Mouse (Mus musculus) kidney, embryonic 16.5 days (tissue): ENCODE results near the gene Gas7. TPM values are rescaled to one million over a fixed set of nuclear protein-coding genes. Genes with fewer than 3 reads are reported as not detected.

Experiments
- ATAC-seq: fragments of 200-750 bp; cut with Nextera tagmentation; 2 replicates; pipeline ENCODE4 v1.8.0; 2017; ENCODE audit warnings: moderate TSS enrichment; ENCODE audit not compliant: low FRiP score, low TSS enrichment
- H3K27ac ChIP-seq: fragments of 300-500 bp; sonication (generic); 2 replicates; pipeline ENCODE4 v1.5.1; 2014; ENCODE audit warnings: low read length
- H3K27me3 ChIP-seq: fragments of 300-500 bp; sonication (generic); 2 replicates; pipeline ENCODE4 v1.6.1; 2014; ENCODE audit warnings: low read length, control low read depth, mixed read lengths; ENCODE audit not compliant: insufficient read depth
- H3K36me3 ChIP-seq: fragments of 300-500 bp; sonication (generic); 2 replicates; pipeline ENCODE4 v1.6.1; 2014; ENCODE audit warnings: low read length, control low read depth, mixed read lengths; ENCODE audit not compliant: insufficient read depth
- H3K4me1 ChIP-seq: fragments of 300-500 bp; sonication (generic); 2 replicates; pipeline ENCODE4 v1.6.1; 2014; ENCODE audit warnings: low read length, control low read depth, mixed read lengths; ENCODE audit not compliant: insufficient read depth
- H3K4me2 ChIP-seq: fragments of 300-500 bp; sonication (generic); replicated peaks from 2 replicates; pipeline ENCODE4 v1.6.1; 2014; ENCODE audit warnings: low read depth, low read length
- H3K4me3 ChIP-seq: fragments of 300-500 bp; sonication (generic); 2 replicates; pipeline ENCODE4 v1.5.1; 2014; ENCODE audit warnings: mild to moderate bottlenecking, low read length
- H3K9ac ChIP-seq: fragments of 300-500 bp; sonication (generic); replicated peaks from 2 replicates; pipeline ENCODE4 v1.6.1; 2014; ENCODE audit warnings: low read length
- H3K9me3 ChIP-seq: fragments of 300-500 bp; sonication (generic); 2 replicates; pipeline ENCODE4 v1.6.1; 2016; ENCODE audit warnings: low read length, control low read depth
- WGBS: fragments of 180-500 bp; shearing (Covaris S2); extraction: QIAGEN DNeasy Blood & Tissue Kit; methylation state at CpG from one replicate; pipeline ENCODE4 v1.1.7; 2014; 5-methylcytosine and 5-hydroxymethylcytosine counted together
- polyA plus RNA-seq: library from polyadenylated mRNA; unstranded; fragments of >200 nt; fragmentation: Nextera tagmentation; extraction: Ambion mirVana; gene quantifications from 2 replicates; pipeline ENCODE4 v1.2.1, GENCODE M21; 2015

The Gas7 gene
- polyA plus RNA-seq, 1 experiment from 2014 or later = 12.3 TPM

DNA sequence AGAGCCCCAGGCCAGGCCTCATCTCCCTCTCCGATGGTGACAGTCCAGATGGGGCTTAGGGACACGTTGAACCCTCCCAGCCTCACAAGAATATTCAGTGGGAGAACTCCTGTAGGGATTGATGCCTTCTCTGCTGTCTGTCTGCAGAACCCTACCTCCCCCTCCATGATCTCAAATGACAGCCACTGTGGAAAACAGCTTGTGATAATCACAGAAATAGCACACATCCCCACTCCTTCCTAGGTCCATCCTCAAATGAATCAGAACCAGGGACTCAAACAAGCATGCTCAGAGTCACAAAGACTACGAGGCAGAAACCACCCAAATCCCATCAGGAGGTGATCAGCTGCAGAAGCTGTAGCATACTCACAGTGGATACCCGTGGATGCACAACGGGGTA is 210.9 kb downstream of the Gas7 start:
- no peak overlapping the region for H3K27ac ChIP-seq
- no peaks in the 10 kb centered on the region for H3K27me3 ChIP-seq
- no peak overlapping the region for H3K9ac ChIP-seq
- WGBS = 86% methylated on average over 5 of the region's 5 CpGs
- no peak for ATAC-seq
- no peaks in the 10 kb centered on the region for H3K36me3 ChIP-seq
- H3K4me2 ChIP-seq = no peak overlapping the region
- no peak overlapping the region for H3K4me3 ChIP-seq
- H3K4me1 ChIP-seq = no peaks in the 10 kb centered on the region
- no peaks in the 10 kb centered on the region for H3K9me3 ChIP-seq

DNA sequence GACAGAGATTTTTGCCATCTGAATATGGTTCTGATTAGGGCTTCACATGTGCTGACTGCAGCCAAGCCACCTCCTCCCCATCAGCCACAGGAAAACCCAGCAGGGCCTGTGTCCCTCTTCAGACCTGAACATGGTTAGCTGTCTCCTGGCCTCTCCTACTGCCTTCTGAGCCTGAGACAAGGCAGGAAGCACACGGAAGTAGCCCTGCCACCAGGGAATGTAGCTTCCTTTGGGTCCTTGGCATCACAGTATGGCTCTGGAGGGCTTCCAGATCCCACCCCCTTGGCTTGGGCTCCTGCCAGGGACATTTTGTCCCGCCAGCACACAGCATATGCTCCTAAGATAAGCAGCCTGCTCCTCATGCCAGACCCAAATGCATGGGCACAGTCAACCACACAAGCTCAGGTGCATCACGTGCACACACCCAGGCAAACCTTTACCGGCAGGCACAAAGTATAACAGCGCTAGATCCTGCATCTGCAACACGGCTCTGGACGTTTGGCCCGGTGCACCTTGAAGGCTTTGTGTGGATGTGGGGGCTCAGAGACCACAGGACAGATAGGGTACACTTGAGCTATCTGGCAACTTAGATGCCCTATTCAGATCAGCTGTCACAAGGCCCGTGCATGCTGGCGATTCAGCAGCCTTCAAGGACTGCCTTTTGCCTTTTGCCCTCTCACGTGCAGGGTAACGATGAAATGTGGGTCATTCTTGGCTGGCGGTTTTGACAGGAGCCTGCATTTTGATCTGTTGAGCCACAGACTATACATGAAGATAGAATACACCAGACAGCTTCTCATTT is 212.5 kb downstream of the Gas7 start:
- no peaks in the 10 kb centered on the region for H3K27me3 ChIP-seq
- H3K4me3 ChIP-seq = no peak overlapping the region
- H3K9me3 ChIP-seq = no peaks in the 10 kb centered on the region
- WGBS = 83% methylated on average over 13 of the region's 13 CpGs
- no peaks in the 10 kb centered on the region for H3K4me1 ChIP-seq
- H3K9ac ChIP-seq = no peak overlapping the region
- no peak overlapping the region for H3K27ac ChIP-seq
- ATAC-seq = no peak
- no peaks in the 10 kb centered on the region for H3K36me3 ChIP-seq
- H3K4me2 ChIP-seq = no peak overlapping the region

DNA sequence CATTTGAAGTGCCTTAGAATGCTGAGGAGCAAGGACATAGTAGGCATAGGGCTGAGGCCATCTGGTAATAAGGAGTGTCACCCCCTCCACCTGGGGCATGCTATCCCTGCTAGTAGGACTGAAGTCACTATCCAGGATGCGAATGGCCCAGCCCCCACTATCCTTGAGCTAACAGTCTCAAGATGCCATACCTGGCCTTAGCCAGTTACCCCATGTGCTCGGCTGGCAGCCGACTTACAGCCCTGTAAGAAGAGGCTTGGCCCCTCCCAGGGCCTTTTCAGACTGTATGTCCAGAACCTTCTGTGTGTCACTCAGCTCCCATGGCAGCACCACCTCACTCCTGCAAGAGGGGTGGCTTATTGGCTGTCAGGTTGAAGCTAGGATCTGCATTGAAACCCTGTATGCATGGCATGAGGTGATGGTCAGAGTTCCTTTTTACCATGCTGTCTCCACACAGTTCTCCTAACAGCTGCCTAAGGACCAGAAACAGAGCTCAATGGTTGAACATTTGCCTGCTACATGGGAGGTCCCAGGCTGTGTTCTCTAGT is 213.3 kb downstream of the Gas7 start:
- no peak for ATAC-seq
- no peak overlapping the region for H3K27ac ChIP-seq
- no peak overlapping the region for H3K4me3 ChIP-seq
- no peaks in the 10 kb centered on the region for H3K4me1 ChIP-seq
- H3K36me3 ChIP-seq = no peaks in the 10 kb centered on the region
- H3K9ac ChIP-seq = no peak overlapping the region
- H3K27me3 ChIP-seq = no peaks in the 10 kb centered on the region
- no peaks in the 10 kb centered on the region for H3K9me3 ChIP-seq
- WGBS = 75% methylated on average over 3 of the region's 3 CpGs
- no peak overlapping the region for H3K4me2 ChIP-seq

DNA sequence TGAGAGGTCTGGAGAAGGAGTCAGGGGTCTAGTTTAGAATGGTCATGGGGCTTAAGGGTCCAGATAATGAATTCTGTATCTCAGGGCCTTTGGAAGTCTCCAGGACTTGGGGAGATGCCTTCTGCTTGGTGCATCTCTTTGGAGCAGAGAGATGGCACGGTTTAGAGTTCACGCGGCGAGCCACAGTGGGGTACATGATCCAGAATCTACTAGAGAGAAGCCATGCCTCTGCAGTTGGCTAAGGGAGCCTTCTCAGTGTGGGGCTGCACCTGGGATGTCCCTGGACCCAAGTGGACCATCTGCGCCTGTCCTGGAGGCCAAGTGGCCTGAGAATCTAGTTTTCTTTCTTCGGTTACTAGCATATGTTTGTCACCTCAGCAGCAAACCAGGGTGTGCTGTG is 214.8 kb downstream of the Gas7 start:
- no peaks in the 10 kb centered on the region for H3K27me3 ChIP-seq
- H3K9ac ChIP-seq = no peak overlapping the region
- H3K9me3 ChIP-seq = no peaks in the 10 kb centered on the region
- ATAC-seq = no peak
- H3K4me1 ChIP-seq = no peaks in the 10 kb centered on the region
- H3K4me3 ChIP-seq = no peak overlapping the region
- no peaks in the 10 kb centered on the region for H3K36me3 ChIP-seq
- H3K4me2 ChIP-seq = no peak overlapping the region
- no peak overlapping the region for H3K27ac ChIP-seq
- WGBS = 93% methylated on average over 6 of the region's 6 CpGs

DNA sequence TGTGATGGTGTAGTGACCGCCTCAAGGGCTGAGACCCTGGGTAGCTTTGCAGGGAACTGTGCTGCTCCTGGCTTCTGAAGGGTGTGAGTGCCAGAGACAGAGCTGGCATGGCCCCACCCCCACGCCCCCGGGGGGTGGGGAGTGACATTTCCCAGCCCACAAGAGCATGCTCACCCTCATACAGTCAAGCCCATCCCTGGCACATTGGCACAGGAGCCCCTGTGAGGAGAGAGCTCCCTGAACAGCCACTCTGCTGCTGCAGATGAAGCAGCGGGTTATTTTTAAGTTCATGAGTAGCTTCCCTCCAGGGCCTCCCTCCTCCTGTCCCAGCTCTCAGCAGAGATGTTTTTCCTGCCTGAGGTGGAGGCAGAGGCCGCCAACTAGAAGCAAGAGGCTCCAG is 216.9 kb downstream of the Gas7 start:
- Histone ChIP-seq H3K4me1 (no peaks in the 10 kb centered on the region), H3K9me3 (no peaks in the 10 kb centered on the region), H3K9ac (no peak overlapping the region), H3K36me3 (no peaks in the 10 kb centered on the region), H3K4me3 (no peak overlapping the region), H3K27ac (no peak overlapping the region), H3K4me2 (no peak overlapping the region), H3K27me3 (no peaks in the 10 kb centered on the region)
- ATAC-seq = no peak
- 67% methylated on average over 5 of the region's 5 CpGs for WGBS

DNA sequence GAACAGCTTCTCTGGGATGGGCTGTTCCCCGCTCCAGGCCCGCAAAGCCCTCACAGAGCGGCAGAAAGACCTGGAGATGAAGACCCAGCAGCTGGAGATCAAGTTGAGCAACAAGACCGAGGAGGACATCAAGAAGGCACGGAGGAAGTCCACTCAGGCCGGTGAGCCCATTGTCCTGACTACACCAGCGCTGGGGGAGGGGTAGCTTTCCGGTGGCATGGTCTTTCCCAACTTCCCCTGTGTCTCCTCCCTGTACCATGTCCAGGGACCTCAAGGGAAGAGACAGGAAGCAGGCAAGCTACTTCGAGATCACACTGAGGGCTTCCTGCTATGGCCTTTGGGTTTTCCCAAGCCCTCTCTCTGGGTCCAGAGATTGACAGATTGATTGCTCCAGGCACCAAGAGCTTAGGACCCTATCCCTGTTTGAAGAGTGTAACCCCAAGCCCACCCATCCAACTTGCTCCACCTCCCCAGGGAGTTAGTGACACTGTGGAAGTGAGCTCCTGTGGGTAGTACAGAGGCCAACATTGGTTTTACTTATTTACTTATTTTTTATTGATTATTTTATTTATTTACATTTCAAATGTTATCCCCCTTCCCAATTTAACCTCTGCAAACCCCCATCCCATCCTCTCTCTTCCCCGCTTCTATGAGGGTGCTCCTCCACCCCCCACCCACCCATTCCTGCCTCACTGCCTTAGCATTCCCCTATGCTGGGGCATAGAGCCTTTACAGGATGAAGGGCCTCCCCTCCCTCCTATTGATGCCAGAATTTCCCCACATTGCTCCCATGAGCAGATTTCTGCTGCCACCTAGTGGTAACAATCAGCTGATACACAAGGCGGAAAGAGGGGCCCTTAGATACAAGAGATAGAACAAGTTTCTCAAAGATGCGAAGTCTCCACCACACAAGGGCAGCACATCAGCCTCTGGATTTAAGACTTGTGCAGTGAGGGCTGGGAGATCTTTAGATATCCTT is 220.6 kb downstream of the Gas7 start:
- 63% methylated on average over 12 of the region's 12 CpGs for WGBS
- ATAC-seq = peak; percentile 54; the same call in 1 of the 2 replicates

DNA sequence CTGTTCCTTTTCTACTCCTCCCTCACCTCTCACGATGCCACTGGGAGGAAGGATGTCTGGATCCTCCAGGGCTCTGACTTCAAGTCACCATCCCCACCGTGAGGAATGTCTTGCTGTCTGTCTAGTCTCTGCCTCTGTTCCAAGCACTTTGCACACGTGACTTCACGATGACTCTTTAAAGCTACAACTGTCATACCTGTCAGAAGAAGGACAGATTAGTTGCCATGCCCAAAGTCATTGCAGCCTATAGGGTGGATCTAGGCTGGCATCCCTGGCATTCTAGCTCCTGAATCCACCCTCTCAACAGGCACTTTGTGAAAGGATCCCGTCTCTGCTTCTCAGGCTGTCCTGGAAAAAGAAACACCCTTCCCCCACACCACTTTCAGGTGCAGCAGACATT is 224.1 kb downstream of the Gas7 start:
- no peaks in the 10 kb centered on the region for H3K4me1 ChIP-seq
- no peak overlapping the region for H3K4me3 ChIP-seq
- ATAC-seq = no peak
- H3K9me3 ChIP-seq = no peaks in the 10 kb centered on the region
- 69% methylated on average over 5 of the region's 5 CpGs for WGBS
- no peak overlapping the region for H3K4me2 ChIP-seq
- H3K36me3 ChIP-seq = no peaks in the 10 kb centered on the region
- no peaks in the 10 kb centered on the region for H3K27me3 ChIP-seq
- H3K9ac ChIP-seq = no peak overlapping the region
- H3K27ac ChIP-seq = no peak overlapping the region

More for the DNA sequence above, 220.6 kb downstream of the Gas7 start:
- Histone ChIP-seq H3K27ac (no peak overlapping the region), H3K9ac (no peak overlapping the region), H3K36me3 (no peaks in the 10 kb centered on the region), H3K4me1 (no peaks in the 10 kb centered on the region), H3K9me3 (no peaks in the 10 kb centered on the region), H3K27me3 (no peaks in the 10 kb centered on the region), H3K4me2 (no peak overlapping the region), H3K4me3 (no peak overlapping the region)

DNA sequence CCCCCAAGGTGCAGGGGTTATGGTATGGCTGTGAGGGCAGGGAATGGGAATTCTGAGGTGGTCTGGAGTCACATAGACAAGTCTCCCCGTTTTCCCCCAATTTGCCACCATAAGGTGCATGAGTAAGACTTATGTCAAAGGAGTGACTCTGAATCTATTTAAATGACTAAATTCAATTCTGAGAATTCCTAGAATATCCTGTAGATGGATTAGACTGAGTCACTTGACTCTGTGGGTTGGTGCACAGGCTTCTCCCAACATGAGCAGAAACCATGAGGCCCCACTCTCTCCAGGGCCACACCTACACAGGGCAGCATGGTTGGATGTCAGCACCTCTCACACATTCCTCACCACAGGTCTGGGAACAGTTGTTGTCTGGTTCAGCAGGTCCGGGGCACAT is 224.7 kb downstream of the Gas7 start:
- Histone ChIP-seq H3K27me3 (no peaks in the 10 kb centered on the region), H3K27ac (no peak overlapping the region), H3K9ac (no peak overlapping the region), H3K36me3 (no peaks in the 10 kb centered on the region), H3K9me3 (no peaks in the 10 kb centered on the region), H3K4me1 (no peaks in the 10 kb centered on the region), H3K4me2 (no peak overlapping the region), H3K4me3 (no peak overlapping the region)
- WGBS = 89% methylated on average over 2 of the region's 2 CpGs
- no peak for ATAC-seq

DNA sequence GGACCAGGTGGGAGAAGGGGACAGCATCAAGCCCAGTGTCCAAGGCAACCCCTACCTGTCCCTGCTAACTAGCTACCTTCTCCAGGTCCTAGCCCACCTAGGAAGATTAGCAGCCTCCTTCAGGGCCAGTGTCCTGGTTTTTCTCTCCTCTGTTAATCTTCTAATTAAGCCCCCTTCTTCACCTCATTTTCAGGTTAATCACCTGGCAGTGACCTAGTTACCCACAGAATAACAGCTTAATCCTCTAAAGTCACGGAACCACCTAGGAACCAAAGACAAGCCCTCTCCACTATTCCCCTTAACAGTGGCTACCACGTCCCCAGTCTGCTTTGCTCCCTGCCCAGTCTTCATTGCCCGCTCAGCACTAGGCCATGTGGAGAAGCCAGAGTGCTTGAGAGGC is 226.6 kb downstream of the Gas7 start:
- no peak for ATAC-seq
- no peak overlapping the region for H3K4me2 ChIP-seq
- WGBS = 85% methylated on average over 3 of the region's 3 CpGs

More for the DNA sequence above, 226.6 kb downstream of the Gas7 start:
- Histone ChIP-seq H3K36me3 (no peaks in the 10 kb centered on the region), H3K27ac (no peak overlapping the region), H3K9me3 (no peaks in the 10 kb centered on the region), H3K4me1 (no peaks in the 10 kb centered on the region), H3K27me3 (no peaks in the 10 kb centered on the region), H3K4me3 (no peak overlapping the region), H3K9ac (no peak overlapping the region)
